Mouse (Mus musculus) cerebellum, adult 2 months (tissue): Measurements from ENCODE around the gene Anxa2.

Experiments
- CTCF ChIP-seq: fragments of 200-500 bp; IDR thresholded peaks from 2 replicates; pipeline ENCODE4 v1.5.1; 2011; ENCODE audit warnings: low read depth, mild to moderate bottlenecking, control low read depth, low read length, moderate library complexity, borderline replicate concordance; ENCODE audit not compliant: insufficient read depth
- POLR2A ChIP-seq: fragments of 200-500 bp; IDR thresholded peaks from 2 replicates; pipeline ENCODE4 v1.6.1; 2011; ENCODE audit warnings: low read length, control low read depth, borderline replicate concordance; ENCODE audit not compliant: insufficient read depth

GRCm38 (mm10) chr9:69451886-69452810, 1.3 kb upstream of the Anxa2 start:
- TF ChIP-seq CTCF (no peak), POLR2A (no peak)
